Mouse (Mus musculus): ENCODE data around the gene Ly6g6c. TPM values are rescaled to one million over a fixed set of nuclear protein-coding genes. Genes with fewer than 3 reads are reported as not detected.
"Not testable (repeated sequence)": the region's sequence is repeated elsewhere in the genome, so short reads cannot be mapped to it uniquely, and the experiment has no call there.

Gene Ly6g6c
- polyA plus RNA-seq, 1 experiment, result not detected

- no peak overlapping the region for H3K4me3 ChIP-seq (ENCODE audit: insufficient read depth, low read length)
- peaks cover 16% of the 10 kb centered on the region for H3K4me1 ChIP-seq (ENCODE audit: control insufficient read depth, insufficient read depth, low read length)
- no peak overlapping the region for H3K27ac ChIP-seq (ENCODE audit: insufficient read depth, low read depth, low read length)
- TF ChIP-seq CTCF (IDR thresholded peaks at IDR 0.05; ENCODE audit: low read depth, low read length), result no peak
- TF ChIP-seq POLR2A (IDR thresholded peaks at IDR 0.05; ENCODE audit: borderline replicate concordance, low read depth, low read length), result no peak
These were observed 33.9 kb upstream of the Ly6g6c start for GRCm38 (mm10) chr17:35031272-35031671.

- Histone ChIP-seq H3K4me3 (ENCODE audit: insufficient read depth, low read length) (no peak overlapping the region), H3K4me1 (ENCODE audit: control insufficient read depth, insufficient read depth, low read length) (peaks cover 16% of the 10 kb centered on the region), H3K27ac (ENCODE audit: insufficient read depth, low read depth, low read length) (no peak overlapping the region)
- TF ChIP-seq CTCF (IDR thresholded peaks at IDR 0.05; ENCODE audit: low read depth, low read length), result no peak
- no peak for TF ChIP-seq POLR2A (IDR thresholded peaks at IDR 0.05; ENCODE audit: borderline replicate concordance, low read depth, low read length)
These were observed 33.3 kb upstream of the Ly6g6c start for GRCm38 (mm10) chr17:35031880-35032279.

GRCm38 (mm10) chr17:35032323-35032870, 32.8 kb upstream of the Ly6g6c start:
- Histone ChIP-seq H3K4me3 (ENCODE audit: insufficient read depth, low read length) (no peak overlapping the region), H3K27ac (ENCODE audit: insufficient read depth, low read depth, low read length) (no peak overlapping the region), H3K4me1 (ENCODE audit: control insufficient read depth, insufficient read depth, low read length) (peaks cover 16% of the 10 kb centered on the region)
- TF ChIP-seq CTCF (IDR thresholded peaks at IDR 0.05; ENCODE audit: low read depth, low read length), result 0 out of 2 replicates have a peak, but pooled peaks have one; percentile 8
- TF ChIP-seq POLR2A (IDR thresholded peaks at IDR 0.05; ENCODE audit: borderline replicate concordance, low read depth, low read length), result no peak

GRCm38 (mm10) chr17:35033703-35034102, 31.5 kb upstream of the Ly6g6c start:
- not testable (repeated sequence) for H3K27ac ChIP-seq (ENCODE audit: insufficient read depth, low read depth, low read length); H3K4me3 ChIP-seq (ENCODE audit: insufficient read depth, low read length)
- H3K4me1 ChIP-seq (ENCODE audit: control insufficient read depth, insufficient read depth, low read length), result peaks cover 16% of the 10 kb centered on the region

- no peak for TF ChIP-seq CTCF (IDR thresholded peaks at IDR 0.05; ENCODE audit: low read depth, low read length)
- TF ChIP-seq POLR2A (IDR thresholded peaks at IDR 0.05; ENCODE audit: borderline replicate concordance, low read depth, low read length), result no peak
- H3K4me3 ChIP-seq (ENCODE audit: insufficient read depth, low read length), result no peak overlapping the region
- H3K4me1 ChIP-seq (ENCODE audit: control insufficient read depth, insufficient read depth, low read length), result peaks cover 16% of the 10 kb centered on the region
- H3K27ac ChIP-seq (ENCODE audit: insufficient read depth, low read depth, low read length), result no peak overlapping the region
These were observed 30.3 kb upstream of the Ly6g6c start for GRCm38 (mm10) chr17:35034896-35035295.

- no peak overlapping the region for H3K4me3 ChIP-seq (ENCODE audit: insufficient read depth, low read length)
- TF ChIP-seq POLR2A (IDR thresholded peaks at IDR 0.05; ENCODE audit: borderline replicate concordance, low read depth, low read length) (no peak), CTCF (IDR thresholded peaks at IDR 0.05; ENCODE audit: low read depth, low read length) (no peak)
- H3K27ac ChIP-seq (ENCODE audit: insufficient read depth, low read depth, low read length), result no peak overlapping the region
- peaks cover 26% of the 10 kb centered on the region for H3K4me1 ChIP-seq (ENCODE audit: control insufficient read depth, insufficient read depth, low read length)
These were observed 25.9 kb upstream of the Ly6g6c start for GRCm38 (mm10) chr17:35039121-35039873.

- H3K4me1 ChIP-seq (ENCODE audit: control insufficient read depth, insufficient read depth, low read length), result peaks cover 46% of the 10 kb centered on the region
- no peak overlapping the region for H3K27ac ChIP-seq (ENCODE audit: insufficient read depth, low read depth, low read length)
- no peak for TF ChIP-seq POLR2A (IDR thresholded peaks at IDR 0.05; ENCODE audit: borderline replicate concordance, low read depth, low read length)
- no peak for TF ChIP-seq CTCF (IDR thresholded peaks at IDR 0.05; ENCODE audit: low read depth, low read length)
- no peak overlapping the region for H3K4me3 ChIP-seq (ENCODE audit: insufficient read depth, low read length)
These were observed 21.4 kb upstream of the Ly6g6c start for GRCm38 (mm10) chr17:35043794-35044193.

GRCm38 (mm10) chr17:35044904-35045806, 20.0 kb upstream of the Ly6g6c start:
- Histone ChIP-seq H3K4me1 (ENCODE audit: control insufficient read depth, insufficient read depth, low read length) (peaks cover 50% of the 10 kb centered on the region), H3K27ac (ENCODE audit: insufficient read depth, low read depth, low read length) (peak overlapping the region; percentile 85), H3K4me3 (ENCODE audit: insufficient read depth, low read length) (peak overlapping the region; percentile 65)
- TF ChIP-seq CTCF (IDR thresholded peaks at IDR 0.05; ENCODE audit: low read depth, low read length) (no peak), POLR2A (IDR thresholded peaks at IDR 0.05; ENCODE audit: borderline replicate concordance, low read depth, low read length) (no peak)

- H3K4me1 ChIP-seq (ENCODE audit: control insufficient read depth, insufficient read depth, low read length), result peaks cover 50% of the 10 kb centered on the region
- peak overlapping the region; percentile 85 for H3K27ac ChIP-seq (ENCODE audit: insufficient read depth, low read depth, low read length)
- TF ChIP-seq CTCF (IDR thresholded peaks at IDR 0.05; ENCODE audit: low read depth, low read length) (no peak), POLR2A (IDR thresholded peaks at IDR 0.05; ENCODE audit: borderline replicate concordance, low read depth, low read length) (no peak)
- peak overlapping the region; percentile 65 for H3K4me3 ChIP-seq (ENCODE audit: insufficient read depth, low read length)
These were observed 19.1 kb upstream of the Ly6g6c start for GRCm38 (mm10) chr17:35045807-35046680.
